Mouse (Mus musculus) CH12.LX (cell line): ENCODE data around the gene Lrmda. TPM values are rescaled to one million over a fixed set of nuclear protein-coding genes. Genes with fewer than 3 reads are reported as not detected.

Experiments
- DNase-seq: peaks from one replicate; pipeline ENCODE4 v3.0.0-alpha.2; 2013; ENCODE audit errors: extremely low read depth
- H3K27ac ChIP-seq: 2 replicates; pipeline ENCODE4 v1.5.1; 2012; ENCODE audit warnings: low read depth, mild to moderate bottlenecking, control low read depth, moderate library complexity; ENCODE audit not compliant: insufficient read depth
- H3K27me3 ChIP-seq: replicated peaks from 2 replicates; pipeline ENCODE3; 2012; ENCODE audit warnings: inconsistent platforms
- H3K36me3 ChIP-seq, 2 experiments: replicated peaks in 1 of 2; 2 replicates each; pipeline versions ENCODE3 to v1.6.1; 2012; ENCODE audit warnings: inconsistent platforms in 1 of 2, low read length in 1 of 2, mild to moderate bottlenecking in 1 of 2, mixed read lengths in 1 of 2, moderate library complexity in 1 of 2; ENCODE audit not compliant: control insufficient read depth in 1 of 2, insufficient read depth in 1 of 2
- H3K4me1 ChIP-seq, 2 experiments: 2 replicates each; pipeline ENCODE4 v1.6.1; 2012; ENCODE audit warnings: inconsistent platforms in 1 of 2, moderate library complexity in 1 of 2; ENCODE audit not compliant: insufficient read depth in 2 of 2, control insufficient read depth in 1 of 2
- H3K4me2 ChIP-seq: 2 replicates; pipeline ENCODE4 v1.6.1; 2012; ENCODE audit warnings: low read depth, mild to moderate bottlenecking, control low read depth; ENCODE audit not compliant: poor library complexity, insufficient read depth, severe bottlenecking
- H3K4me3 ChIP-seq, 3 experiments: fragments of 150-350 bp in 1 of 3; sonication (generic) in 1 of 3; replicated peaks in 1 of 3; 2 replicates each; pipeline versions ENCODE3 to v1.5.1; 2011 to 2012; ENCODE audit warnings: low read depth in 2 of 3, low read length in 2 of 3, mild to moderate bottlenecking in 2 of 3, moderate library complexity in 2 of 3, control low read depth in 1 of 3, improper control_type of control experiment in 1 of 3, inconsistent platforms in 1 of 3, mixed read lengths in 1 of 3; ENCODE audit not compliant: poor library complexity in 1 of 3
- H3K79me2 ChIP-seq: replicated peaks from 2 replicates; pipeline ENCODE4 v1.6.1; 2012; ENCODE audit warnings: mild to moderate bottlenecking, moderate library complexity; ENCODE audit not compliant: control insufficient read depth, poor library complexity, insufficient read depth, severe bottlenecking; ENCODE audit errors: extremely low read depth
- H3K9ac ChIP-seq: 2 replicates; pipeline ENCODE4 v1.6.1; 2012; ENCODE audit warnings: low read depth, mild to moderate bottlenecking, control low read depth, moderate library complexity; ENCODE audit not compliant: insufficient read depth
- H3K9me3 ChIP-seq: replicated peaks from 2 replicates; pipeline ENCODE3; 2012; ENCODE audit warnings: low read length, inconsistent platforms, mixed read lengths
- BHLHE40 ChIP-seq: IDR thresholded peaks from 2 replicates; pipeline ENCODE4 v1.6.1; 2011; ENCODE audit warnings: mild to moderate bottlenecking, low read depth, low read length, improper control_type of control experiment
- CTCF ChIP-seq, 2 experiments: IDR thresholded peaks in 1 of 2; conservative IDR thresholded peaks in 1 of 2; 2 replicates each; pipeline ENCODE4 v1.5.1; 2011 to 2012; ENCODE audit warnings: low read depth in 2 of 2, low read length in 2 of 2, improper control_type of control experiment in 1 of 2, inconsistent platforms in 1 of 2, mild to moderate bottlenecking in 1 of 2, moderate library complexity in 1 of 2
- E2F4 ChIP-seq: IDR thresholded peaks from 2 replicates; pipeline ENCODE4 v1.6.1; 2011; ENCODE audit warnings: low read depth, low read length, improper control_type of control experiment; ENCODE audit not compliant: insufficient replicate concordance
- ELF1 ChIP-seq: IDR thresholded peaks from 2 replicates; pipeline ENCODE4 v1.6.1; 2014; ENCODE audit warnings: low read depth, mild to moderate bottlenecking, inconsistent platforms, low read length, improper control_type of control experiment
- EP300 ChIP-seq: IDR thresholded peaks from 2 replicates; pipeline ENCODE4 v1.6.1; 2011; ENCODE audit warnings: low read length, improper control_type of control experiment
- ETS1 ChIP-seq: conservative IDR thresholded peaks from 2 replicates; pipeline ENCODE4 v1.6.1; 2012; ENCODE audit warnings: low read depth, mild to moderate bottlenecking, inconsistent platforms, low read length, improper control_type of control experiment, moderate library complexity
- HCFC1 ChIP-seq: IDR thresholded peaks from 2 replicates; pipeline ENCODE4 v1.6.1; 2012; ENCODE audit warnings: low read depth, mild to moderate bottlenecking, inconsistent platforms, low read length, improper control_type of control experiment
- IRF4 ChIP-seq: IDR thresholded peaks from 2 replicates; pipeline ENCODE4 v1.6.1; 2014; ENCODE audit warnings: low read depth, mild to moderate bottlenecking, inconsistent platforms, low read length, improper control_type of control experiment
- KAT2A ChIP-seq: IDR thresholded peaks from 2 replicates; pipeline ENCODE4 v1.6.1; 2012; ENCODE audit warnings: low read length, improper control_type of control experiment, inconsistent platforms; ENCODE audit not compliant: insufficient replicate concordance
- MAFK ChIP-seq: IDR thresholded peaks from 2 replicates; pipeline ENCODE4 v1.6.1; 2011; ENCODE audit warnings: low read length, improper control_type of control experiment; ENCODE audit not compliant: insufficient replicate concordance
- MAX ChIP-seq: IDR thresholded peaks from 2 replicates; pipeline ENCODE4 v1.6.1; 2011; ENCODE audit warnings: low read length, improper control_type of control experiment
- MXI1 ChIP-seq: IDR thresholded peaks from 2 replicates; pipeline ENCODE4 v1.6.1; 2011; ENCODE audit warnings: mild to moderate bottlenecking, low read depth, low read length, improper control_type of control experiment
- NELFE ChIP-seq: IDR thresholded peaks from 2 replicates; pipeline ENCODE4 v1.6.1; 2011; ENCODE audit warnings: low read depth, low read length, improper control_type of control experiment
- NRF1 ChIP-seq: IDR thresholded peaks from 2 replicates; pipeline ENCODE4 v1.6.1; 2014; ENCODE audit warnings: low read depth, mild to moderate bottlenecking, inconsistent platforms, low read length, improper control_type of control experiment, moderate library complexity
- POLR2AphosphoS2 ChIP-seq: IDR thresholded peaks from 2 replicates; pipeline ENCODE4 v1.6.1; 2011; ENCODE audit warnings: low read depth, low read length, improper control_type of control experiment
- RAD21 ChIP-seq: IDR thresholded peaks from 2 replicates; pipeline ENCODE4 v1.6.1; 2011; ENCODE audit warnings: low read depth, mild to moderate bottlenecking, low read length, improper control_type of control experiment, moderate library complexity
- RCOR1 ChIP-seq: conservative IDR thresholded peaks from 2 replicates; pipeline ENCODE4 v1.6.1; 2012; ENCODE audit warnings: low read depth, mild to moderate bottlenecking, inconsistent platforms, low read length, improper control_type of control experiment
- SIN3A ChIP-seq: IDR thresholded peaks from 2 replicates; pipeline ENCODE4 v1.6.1; 2012; ENCODE audit warnings: low read length, improper control_type of control experiment, inconsistent platforms
- TCF12 ChIP-seq: IDR thresholded peaks from 2 replicates; pipeline ENCODE4 v1.6.1; 2014; ENCODE audit warnings: low read depth, mild to moderate bottlenecking, inconsistent platforms, low read length, improper control_type of control experiment
- UBTF ChIP-seq: IDR thresholded peaks from 2 replicates; pipeline ENCODE4 v1.6.1; 2012; ENCODE audit warnings: low read depth, mild to moderate bottlenecking, inconsistent platforms, low read length, improper control_type of control experiment, moderate library complexity
- USF1 ChIP-seq: IDR thresholded peaks from 2 replicates; pipeline ENCODE4 v1.6.1; 2014; ENCODE audit warnings: low read depth, mild to moderate bottlenecking, inconsistent platforms, low read length, improper control_type of control experiment
- USF2 ChIP-seq: conservative IDR thresholded peaks from 2 replicates; pipeline ENCODE4 v1.6.1; 2011; ENCODE audit warnings: low read depth, low read length, improper control_type of control experiment
- ZKSCAN1 ChIP-seq: IDR thresholded peaks from 2 replicates; pipeline ENCODE4 v1.6.1; 2012; ENCODE audit warnings: low read depth, inconsistent platforms, low read length, improper control_type of control experiment, borderline replicate concordance
- ZMIZ1 ChIP-seq: IDR thresholded peaks from 2 replicates; pipeline ENCODE4 v1.6.1; 2012; ENCODE audit warnings: low read depth, mild to moderate bottlenecking, inconsistent platforms, low read length, improper control_type of control experiment
- ZNF384 ChIP-seq: IDR thresholded peaks from 2 replicates; pipeline ENCODE4 v1.6.1; 2012; ENCODE audit warnings: low read depth, low read length, improper control_type of control experiment, inconsistent platforms
- dilution Hi-C: fragments of 300-500 bp; cut with MboI; formaldehyde crosslinking; loops from 2 replicates; pipeline ENCODE4 v1.14.3; 2020; ENCODE audit warnings: low sequenced_read_pairs; ENCODE audit not compliant: extremely low pct_unique_long_range_greater_than_20kb, extremely low pct_ligation_motif_present
- in situ Hi-C: fragments of 300-500 bp; cut with MboI; formaldehyde crosslinking; loops from 3 replicates; pipeline ENCODE4 v1.14.3; 2019; ENCODE audit warnings: low sequenced_read_pairs, low pct_ligation_motif_present, low pct_unique_long_range_greater_than_20kb, mixed read lengths
- polyA plus RNA-seq: library from polyadenylated mRNA; unstranded; fragments of >175 nt; gene quantifications from 2 replicates; pipeline ENCODE4 v1.2.1, GENCODE M21; 2012; ENCODE audit warnings: low read depth; ENCODE audit not compliant: insufficient read length
- total RNA-seq, 2 experiments: library from RNA; depleted of rRNA; stranded (reverse); fragments of 300-350 nt in 1 of 2; fragments of >200 nt in 1 of 2; gene quantifications; 2 replicates each; pipeline ENCODE4 v1.2.3; 2012 to 2014

Gene Lrmda
- total and polyA plus RNA-seq, 3 experiments = 0.89 to 3.7 (median 1.9) TPM

DNA sequence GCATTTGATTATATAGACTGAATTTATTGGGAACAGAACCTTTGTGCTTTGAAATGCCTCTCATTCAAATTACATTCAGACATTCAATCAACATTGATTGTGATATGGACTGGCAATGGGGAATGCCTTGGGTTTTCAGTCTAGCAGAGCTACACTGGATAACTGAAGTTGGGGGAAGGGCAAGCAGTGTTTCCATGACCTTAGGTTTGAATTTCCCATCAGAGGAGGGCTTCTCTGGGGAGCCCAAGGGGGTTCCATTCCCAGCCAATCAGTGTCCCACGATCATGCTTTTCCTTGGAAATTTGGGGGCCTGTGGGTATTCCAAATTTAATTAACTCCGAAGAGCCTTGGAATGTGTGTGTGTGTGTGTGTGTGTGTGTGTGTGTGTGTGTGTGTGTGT, 888.5 kb downstream of the Lrmda start:
- in situ Hi-C loops = no loop called here
- Histone ChIP-seq H3K9me3 (no peaks in the 10 kb centered on the region), H3K4me1 (no peaks in the 10 kb centered on the region), H3K79me2 (no peaks in the 10 kb centered on the region), H3K27me3 (no peaks in the 10 kb centered on the region), H3K4me2 (no peak overlapping the region), H3K9ac (no peak overlapping the region), H3K36me3 (no peaks in the 10 kb centered on the region), H3K4me3 (no peak overlapping the region), H3K27ac (no peak overlapping the region)
- TF ChIP-seq MAX = no peak
- TF ChIP-seq SIN3A = no peak
- TF ChIP-seq USF2 = no peak
- no peak for TF ChIP-seq MXI1
- no peak for TF ChIP-seq MAFK
- TF ChIP-seq NELFE = no peak
- TF ChIP-seq ZNF384 = no peak
- TF ChIP-seq POLR2AphosphoS2 = no peak
- TF ChIP-seq NRF1 = no peak
- no peak for TF ChIP-seq UBTF
- TF ChIP-seq HCFC1 = no peak
- TF ChIP-seq EP300 = no peak
- no peak for TF ChIP-seq RCOR1
- no peak for TF ChIP-seq RAD21
- no peak for TF ChIP-seq ZKSCAN1
- no peak for TF ChIP-seq ZMIZ1
- no peak for TF ChIP-seq CTCF (conservative IDR thresholded peaks at IDR 0.05 in 1 of 2, IDR thresholded peaks at IDR 0.05 in 1 of 2; ENCODE audit: low read depth in 2 of 2, low read length in 2 of 2)
- no peak for TF ChIP-seq IRF4
- TF ChIP-seq USF1 = no peak
- dilution Hi-C loops = no loop called here
- no peak for DNase-seq

DNA sequence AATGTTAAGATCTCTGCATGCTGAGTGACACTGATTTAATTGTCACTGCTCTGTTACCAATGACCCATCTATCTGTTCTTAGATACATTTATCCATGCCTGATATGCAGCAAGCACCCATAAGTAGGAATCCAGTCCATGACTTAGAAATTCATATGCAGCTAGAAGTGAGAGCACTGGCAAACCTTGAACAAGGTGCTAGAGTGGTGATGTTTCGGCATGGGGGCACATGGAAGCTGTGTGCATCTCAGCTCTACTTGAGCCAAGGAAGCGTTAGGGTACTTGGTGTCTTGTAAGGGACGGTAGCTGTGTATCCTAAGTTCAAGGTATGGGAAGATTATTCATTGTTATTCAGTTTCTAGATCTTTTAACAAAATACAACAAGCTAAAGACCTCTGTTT, 896.0 kb downstream of the Lrmda start:
- DNase-seq = no peak
- Histone ChIP-seq H3K27me3 (no peaks in the 10 kb centered on the region), H3K27ac (no peak overlapping the region), H3K36me3 (no peaks in the 10 kb centered on the region), H3K4me3 (no peak overlapping the region), H3K9me3 (no peaks in the 10 kb centered on the region), H3K4me2 (no peak overlapping the region)
- in situ Hi-C loops = no loop called here
- dilution Hi-C loops = no loop called here
- no peak for TF ChIP-seq ETS1
- TF ChIP-seq EP300 = no peak
- no peak for TF ChIP-seq CTCF (conservative IDR thresholded peaks at IDR 0.05 in 1 of 2, IDR thresholded peaks at IDR 0.05 in 1 of 2; ENCODE audit: low read depth in 2 of 2, low read length in 2 of 2)
- no peak for TF ChIP-seq ELF1
- TF ChIP-seq USF2 = no peak
- TF ChIP-seq ZMIZ1 = no peak
- no peak for TF ChIP-seq USF1
- TF ChIP-seq E2F4 = no peak
- TF ChIP-seq BHLHE40 = no peak
- no peak for TF ChIP-seq MXI1
- TF ChIP-seq KAT2A = no peak
- no peak for TF ChIP-seq TCF12
- no peak for TF ChIP-seq RCOR1
- TF ChIP-seq, all 38 proteins: peak for 0
- H3K9ac ChIP-seq = no peak overlapping the region
- no peaks in the 10 kb centered on the region for H3K4me1 ChIP-seq
- no peaks in the 10 kb centered on the region for H3K79me2 ChIP-seq
